Mouse (Mus musculus) forebrain, embryonic 16.5 days (tissue): Measurements from ENCODE around the gene Thada. TPM values are rescaled to one million over a fixed set of nuclear protein-coding genes. Genes with fewer than 3 reads are reported as not detected.

Experiments
- ATAC-seq: fragments of 200-750 bp; cut with Nextera tagmentation; 2 replicates; pipeline ENCODE4 v1.8.0; 2017; ENCODE audit warnings: mild to moderate bottlenecking, moderate library complexity
- H3K27ac ChIP-seq: fragments of 300-500 bp; sonication (generic); 2 replicates; pipeline ENCODE4 v1.5.1; 2014; ENCODE audit warnings: low read length, control low read depth
- H3K27me3 ChIP-seq: fragments of 300-500 bp; sonication (generic); replicated peaks from 2 replicates; pipeline ENCODE4 v1.6.1; 2014; ENCODE audit warnings: low read length; ENCODE audit not compliant: control insufficient read depth, insufficient read depth
- H3K36me3 ChIP-seq: fragments of 300-500 bp; sonication (generic); 2 replicates; pipeline ENCODE4 v1.6.1; 2014; ENCODE audit not compliant: control insufficient read depth, insufficient read depth
- H3K4me1 ChIP-seq: fragments of 300-500 bp; sonication (generic); replicated peaks from 2 replicates; pipeline ENCODE4 v1.6.1; 2014; ENCODE audit warnings: low read length; ENCODE audit not compliant: control insufficient read depth, insufficient read depth
- H3K4me2 ChIP-seq: fragments of 300-500 bp; sonication (generic); 2 replicates; pipeline ENCODE4 v1.6.1; 2014; ENCODE audit warnings: mild to moderate bottlenecking, low read length, control low read depth
- H3K4me3 ChIP-seq: fragments of 300-500 bp; sonication (generic); replicated peaks from 2 replicates; pipeline ENCODE4 v1.5.1; 2014; ENCODE audit warnings: mild to moderate bottlenecking, low read length, control low read depth
- H3K9ac ChIP-seq: fragments of 300-500 bp; sonication (generic); replicated peaks from 2 replicates; pipeline ENCODE4 v1.6.1; 2014; ENCODE audit warnings: low read depth, low read length, control low read depth
- H3K9me3 ChIP-seq: fragments of 300-500 bp; sonication (generic); 2 replicates; pipeline ENCODE4 v1.6.1; 2016; ENCODE audit warnings: low read length; ENCODE audit not compliant: control insufficient read depth
- WGBS: fragments of 180-500 bp; shearing (Covaris S2); extraction: QIAGEN DNeasy Blood & Tissue Kit; methylation state at CpG from one replicate; pipeline ENCODE4 v1.1.7; 2014; 5-methylcytosine and 5-hydroxymethylcytosine counted together
- polyA plus RNA-seq: library from polyadenylated mRNA; unstranded; fragments of >200 nt; fragmentation: Nextera tagmentation; extraction: Ambion mirVana; gene quantifications from 2 replicates; pipeline ENCODE4 v1.2.1, GENCODE M21; 2015

Gene Thada
- polyA plus RNA-seq, 1 experiment from 2014 or later = 6.6 TPM

- Histone ChIP-seq H3K27ac (no peak overlapping the region), H3K27me3 (no peaks in the 10 kb centered on the region), H3K4me3 (no peak overlapping the region), H3K9me3 (no peaks in the 10 kb centered on the region), H3K9ac (no peak overlapping the region), H3K4me2 (no peak overlapping the region), H3K36me3 (no peaks in the 10 kb centered on the region), H3K4me1 (no peaks in the 10 kb centered on the region; the same call in 1 of the 2 replicates)
- no peak for ATAC-seq
- WGBS = 84% methylated on average over 8 of the region's 8 CpGs
Measured at GRCm38 (mm10) chr17:84330986-84331385, 135.0 kb downstream of the Thada start.

DNA sequence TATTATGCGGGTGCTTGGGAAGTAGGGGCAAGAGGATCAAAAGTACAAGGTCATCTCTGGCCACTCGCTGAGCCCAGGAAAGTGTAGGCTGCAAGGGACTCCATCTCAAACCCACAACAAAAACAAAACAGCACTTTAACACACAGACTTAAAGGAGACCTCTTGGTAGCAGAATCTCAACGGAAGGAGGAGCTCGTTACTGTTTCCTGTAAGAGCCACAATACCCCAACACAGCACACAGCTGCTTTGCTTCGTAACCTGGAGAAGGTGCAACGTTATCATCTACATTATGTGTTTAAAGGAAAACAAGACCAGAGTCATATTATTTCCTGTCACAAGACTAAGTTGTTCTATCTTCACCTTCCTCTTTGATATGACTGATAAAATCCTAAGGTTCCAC lies 135.5 kb downstream of the Thada start:
- Histone ChIP-seq H3K9ac (no peak overlapping the region), H3K36me3 (no peaks in the 10 kb centered on the region), H3K9me3 (no peaks in the 10 kb centered on the region), H3K27ac (no peak overlapping the region), H3K4me1 (no peaks in the 10 kb centered on the region; the same call in 1 of the 2 replicates), H3K4me3 (no peak overlapping the region), H3K4me2 (no peak overlapping the region), H3K27me3 (no peaks in the 10 kb centered on the region)
- ATAC-seq = no peak
- WGBS = 83% methylated on average over 6 of the region's 6 CpGs

- H3K27me3 ChIP-seq = no peaks in the 10 kb centered on the region
- H3K4me3 ChIP-seq = no peak overlapping the region
- no peaks in the 10 kb centered on the region; the same call in 1 of the 2 replicates for H3K4me1 ChIP-seq
- ATAC-seq = no peak
- WGBS = 86% methylated on average over 4 of the region's 4 CpGs
- H3K27ac ChIP-seq = no peak overlapping the region
- H3K9ac ChIP-seq = no peak overlapping the region
- no peak overlapping the region for H3K4me2 ChIP-seq
- no peaks in the 10 kb centered on the region for H3K36me3 ChIP-seq
- no peaks in the 10 kb centered on the region for H3K9me3 ChIP-seq
Measured at GRCm38 (mm10) chr17:84329906-84330470, 136.0 kb downstream of the Thada start.

DNA sequence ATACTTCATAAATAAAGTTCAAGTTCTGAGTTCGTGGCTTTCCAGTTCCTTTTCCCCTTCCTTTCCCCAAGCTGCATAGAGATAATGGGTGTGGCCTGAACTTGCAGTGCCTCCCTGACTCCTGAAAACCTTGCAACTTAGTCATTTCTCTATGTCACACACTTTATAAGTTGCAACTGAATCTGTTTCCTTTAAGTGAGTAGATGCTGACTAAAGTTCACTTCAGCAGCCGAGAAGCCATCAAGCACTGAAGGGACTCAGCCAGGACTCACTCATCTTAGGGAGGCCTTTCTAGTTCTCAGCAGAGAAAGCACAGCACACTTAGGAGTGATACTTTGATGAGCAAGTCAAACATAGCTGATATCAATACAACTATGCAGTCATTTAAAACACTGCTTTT lies 137.5 kb downstream of the Thada start:
- no peak for ATAC-seq
- no peaks in the 10 kb centered on the region for H3K9me3 ChIP-seq
- H3K9ac ChIP-seq = no peak overlapping the region
- no peak overlapping the region for H3K27ac ChIP-seq
- no peaks in the 10 kb centered on the region for H3K27me3 ChIP-seq
- WGBS = 94% methylated on average over 2 of the region's 2 CpGs
- no peak overlapping the region for H3K4me3 ChIP-seq
- H3K4me1 ChIP-seq = no peaks in the 10 kb centered on the region; the same call in 1 of the 2 replicates
- no peaks in the 10 kb centered on the region for H3K36me3 ChIP-seq
- no peak overlapping the region for H3K4me2 ChIP-seq

DNA sequence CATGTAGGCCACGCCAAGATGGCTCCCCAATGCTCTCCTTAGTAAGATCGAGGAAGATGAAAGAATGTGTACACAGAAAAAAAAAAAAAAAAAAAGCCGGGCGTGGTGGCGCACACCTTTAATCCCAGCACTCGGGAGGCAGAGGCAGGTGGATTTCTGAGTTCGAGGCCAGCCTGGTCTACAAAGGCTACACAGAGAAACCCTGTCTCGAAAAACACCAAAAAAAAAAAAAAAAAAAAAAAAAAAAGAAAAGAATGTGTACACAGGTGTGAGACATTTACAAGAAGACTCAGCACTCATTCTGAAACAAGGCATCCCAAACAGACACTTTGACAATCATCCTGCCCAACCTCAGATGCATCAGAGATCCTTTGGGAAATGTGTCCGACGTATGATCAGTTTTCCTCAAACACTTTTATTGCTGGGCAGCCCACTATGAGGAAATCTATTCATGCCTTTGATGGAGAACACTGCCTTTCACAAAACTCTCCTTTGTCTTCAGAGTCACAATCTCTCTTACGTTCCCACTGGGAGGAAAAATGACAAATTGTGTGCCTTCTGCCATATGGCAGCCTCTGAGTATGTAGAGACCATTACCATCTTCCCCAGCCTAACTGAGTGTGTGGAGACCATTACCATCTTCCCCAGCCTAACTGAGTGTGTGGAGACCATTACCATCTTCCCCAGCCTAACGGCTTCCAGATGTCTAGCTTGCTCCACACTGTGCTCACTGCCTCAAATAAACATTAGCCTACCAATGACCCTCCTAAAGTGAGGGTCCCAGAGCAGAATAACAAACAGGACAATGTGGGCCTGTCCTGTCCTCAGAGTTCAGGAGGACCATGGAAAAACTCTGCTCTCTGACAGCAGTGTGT lies 138.7 kb downstream of the Thada start:
- no peak for ATAC-seq
- no peak overlapping the region for H3K4me3 ChIP-seq
- WGBS = 80% methylated on average over 12 of the region's 12 CpGs
- H3K36me3 ChIP-seq = no peaks in the 10 kb centered on the region
- no peaks in the 10 kb centered on the region for H3K9me3 ChIP-seq
- no peaks in the 10 kb centered on the region; the same call in 1 of the 2 replicates for H3K4me1 ChIP-seq
- H3K27ac ChIP-seq = no peak overlapping the region
- H3K9ac ChIP-seq = no peak overlapping the region
- no peak overlapping the region for H3K4me2 ChIP-seq
- no peaks in the 10 kb centered on the region for H3K27me3 ChIP-seq

GRCm38 (mm10) chr17:84322176-84322575 lies 143.8 kb downstream of the Thada start:
- Histone ChIP-seq H3K36me3 (no peaks in the 10 kb centered on the region), H3K4me2 (no peak overlapping the region), H3K9me3 (no peaks in the 10 kb centered on the region), H3K27ac (no peak overlapping the region), H3K4me1 (peaks cover 3% of the 10 kb centered on the region; the same call in 1 of the 2 replicates), H3K9ac (no peak overlapping the region), H3K4me3 (no peak overlapping the region), H3K27me3 (no peaks in the 10 kb centered on the region)
- ATAC-seq = no peak
- 75% methylated on average over 4 of the region's 4 CpGs for WGBS

DNA sequence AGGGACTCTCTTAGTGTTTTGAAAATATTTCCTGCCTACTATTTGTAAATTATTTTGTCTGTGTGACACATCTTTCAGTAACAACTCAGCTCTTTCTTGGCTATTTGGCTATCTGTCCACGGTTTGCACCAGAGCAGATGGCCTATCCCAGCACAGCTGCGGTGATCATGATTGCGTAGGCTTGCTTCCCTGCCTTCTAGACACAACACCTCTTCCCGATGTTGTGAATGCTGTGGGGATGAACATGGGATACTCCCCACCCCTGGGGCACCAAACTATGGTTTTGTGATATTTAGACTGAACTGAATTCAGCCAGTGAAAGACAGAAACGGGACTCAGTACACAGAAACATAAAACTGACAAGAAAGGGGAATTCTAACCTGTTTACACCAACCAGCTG lies 144.7 kb downstream of the Thada start:
- no peak overlapping the region for H3K4me2 ChIP-seq
- no peaks in the 10 kb centered on the region for H3K27me3 ChIP-seq
- no peaks in the 10 kb centered on the region for H3K9me3 ChIP-seq
- ATAC-seq = no peak
- H3K4me3 ChIP-seq = no peak overlapping the region
- H3K27ac ChIP-seq = no peak overlapping the region
- WGBS = 81% methylated on average over 5 of the region's 5 CpGs
- H3K36me3 ChIP-seq = no peaks in the 10 kb centered on the region
- peaks cover 3% of the 10 kb centered on the region; the same call in 1 of the 2 replicates for H3K4me1 ChIP-seq
- H3K9ac ChIP-seq = no peak overlapping the region

- H3K4me3 ChIP-seq = no peak overlapping the region
- H3K27me3 ChIP-seq = no peaks in the 10 kb centered on the region
- no peaks in the 10 kb centered on the region for H3K9me3 ChIP-seq
- H3K4me2 ChIP-seq = no peak overlapping the region
- no peak for ATAC-seq
- no peak overlapping the region for H3K27ac ChIP-seq
- no peaks in the 10 kb centered on the region for H3K36me3 ChIP-seq
- H3K4me1 ChIP-seq = peaks cover 3% of the 10 kb centered on the region; the same call in 1 of the 2 replicates
- H3K9ac ChIP-seq = no peak overlapping the region
- WGBS = 97% methylated on average over 1 of the region's 1 CpGs
Measured at GRCm38 (mm10) chr17:84320576-84320975, 145.4 kb downstream of the Thada start.

- Histone ChIP-seq H3K9ac (no peak overlapping the region), H3K36me3 (peaks cover 4% of the 10 kb centered on the region; the same call in 1 of the 2 replicates), H3K4me3 (no peak overlapping the region), H3K4me2 (no peak overlapping the region), H3K9me3 (no peaks in the 10 kb centered on the region), H3K27me3 (no peaks in the 10 kb centered on the region), H3K4me1 (peaks cover 3% of the 10 kb centered on the region; the same call in 1 of the 2 replicates), H3K27ac (no peak overlapping the region)
- no peak for ATAC-seq
- WGBS = 93% methylated on average over 7 of the region's 7 CpGs
Measured at GRCm38 (mm10) chr17:84314341-84314740, 151.7 kb downstream of the Thada start.
